Mouse (Mus musculus) cortical plate, adult 2 months (tissue): ENCODE data around the gene Slc25a22. TPM values are rescaled to one million over a fixed set of nuclear protein-coding genes. Genes with fewer than 3 reads are reported as not detected.

ENCODE experiments used
- H3K27ac ChIP-seq: fragments of 200-500 bp; 2 replicates; pipeline ENCODE4 v1.5.1; 2012; ENCODE audit warnings: low read length, control low read depth, inconsistent platforms; ENCODE audit not compliant: insufficient read depth
- H3K4me1 ChIP-seq: fragments of 200-500 bp; 2 replicates; pipeline ENCODE4 v1.6.1; 2011; ENCODE audit warnings: low read length; ENCODE audit not compliant: control insufficient read depth, insufficient read depth
- H3K4me3 ChIP-seq: fragments of 200-500 bp; 2 replicates; pipeline ENCODE4 v1.5.1; 2011; ENCODE audit warnings: mild to moderate bottlenecking, low read length, control low read depth; ENCODE audit not compliant: insufficient read depth
- CTCF ChIP-seq: fragments of 200-500 bp; IDR thresholded peaks from 2 replicates; pipeline ENCODE4 v1.5.1; 2011; ENCODE audit warnings: mild to moderate bottlenecking, control low read depth, low read length; ENCODE audit not compliant: insufficient read depth; ENCODE audit errors: extremely low read depth
- POLR2A ChIP-seq: fragments of 200-500 bp; IDR thresholded peaks from 2 replicates; pipeline ENCODE4 v1.6.1; 2011; ENCODE audit warnings: mild to moderate bottlenecking, low read length, control low read depth; ENCODE audit not compliant: insufficient read depth; ENCODE audit errors: extremely low read depth
- polyA plus RNA-seq: library from polyadenylated mRNA; depleted of rRNA; stranded (reverse); fragments of >200 nt; gene quantifications from 2 replicates; pipeline ENCODE4 v1.2.3, GENCODE M21; 2012

Gene Slc25a22
- polyA plus RNA-seq, 1 experiment: 242 TPM

- Histone ChIP-seq H3K4me1 (peaks cover 7% of the 10 kb centered on the region), H3K27ac (peak within 1 kb of the TSS; percentile 71), H3K4me3 (peak within 1 kb of the TSS; percentile 62)
- TF ChIP-seq CTCF: no peak
- TF ChIP-seq POLR2A: peak; percentile 36; the same call in 1 of the 2 replicates
These were observed 29.7 kb upstream of the Slc25a22 start, which contains the start of gene Cd151 for GRCm38 (mm10) chr7:141467230-141468030. Gene Cd151, plus strand, starts transcription at chr7:141467392.

- H3K4me1 ChIP-seq: peaks cover 7% of the 10 kb centered on the region
- TF ChIP-seq POLR2A: no peak
- no peak for TF ChIP-seq CTCF
- H3K4me3 ChIP-seq: peak overlapping the region; percentile 62; the same call in 1 of the 2 replicates
- no peak overlapping the region for H3K27ac ChIP-seq
These were observed 29.0 kb upstream of the Slc25a22 start for GRCm38 (mm10) chr7:141466607-141467148.

- Histone ChIP-seq H3K27ac (no peak overlapping the region), H3K4me3 (no peak overlapping the region), H3K4me1 (peaks cover 7% of the 10 kb centered on the region)
- no peak for TF ChIP-seq POLR2A
- no peak for TF ChIP-seq CTCF
These were observed 28.3 kb upstream of the Slc25a22 start for GRCm38 (mm10) chr7:141466045-141466394.

- H3K4me1 ChIP-seq: peaks cover 7% of the 10 kb centered on the region
- H3K4me3 ChIP-seq: no peak overlapping the region
- TF ChIP-seq CTCF: no peak
- TF ChIP-seq POLR2A: no peak
- no peak overlapping the region for H3K27ac ChIP-seq
These were observed 27.8 kb upstream of the Slc25a22 start for GRCm38 (mm10) chr7:141465388-141466044.

GRCm38 (mm10) chr7:141464603-141465201 lies 27.0 kb upstream of the Slc25a22 start:
- H3K4me1 ChIP-seq: peaks cover 7% of the 10 kb centered on the region
- peak overlapping the region; percentile 4; the same call in 1 of the 2 replicates for H3K4me3 ChIP-seq
- H3K27ac ChIP-seq: peak overlapping the region; percentile 24; the same call in 1 of the 2 replicates
- TF ChIP-seq POLR2A: no peak
- TF ChIP-seq CTCF: no peak

GRCm38 (mm10) chr7:141463824-141464602 lies 26.3 kb upstream of the Slc25a22 start:
- Histone ChIP-seq H3K4me1 (peaks cover 2% of the 10 kb centered on the region; the same call in 1 of the 2 replicates), H3K4me3 (peak overlapping the region; percentile 4; the same call in 1 of the 2 replicates), H3K27ac (peak overlapping the region; percentile 24; the same call in 1 of the 2 replicates)

GRCm38 (mm10) chr7:141462333-141462821 lies 24.7 kb upstream of the Slc25a22 start:
- no peaks in the 10 kb centered on the region for H3K4me1 ChIP-seq
- no peak overlapping the region for H3K4me3 ChIP-seq
- TF ChIP-seq CTCF (no peak), POLR2A (no peak)
- no peak overlapping the region for H3K27ac ChIP-seq

More at GRCm38 (mm10) chr7:141463824-141464602, 26.3 kb upstream of the Slc25a22 start:
- TF ChIP-seq POLR2A (no peak), CTCF (no peak)

GRCm38 (mm10) chr7:141461521-141462332 lies 24.0 kb upstream of the Slc25a22 start:
- no peaks in the 10 kb centered on the region for H3K4me1 ChIP-seq
- 0 out of 2 replicates have a peak overlapping the region, but pooled peaks have one; percentile 14 for H3K4me3 ChIP-seq
- H3K27ac ChIP-seq: no peak overlapping the region
- TF ChIP-seq POLR2A (no peak), CTCF (no peak)
